Mouse (Mus musculus): Measurements from ENCODE around the gene Cpne5. TPM values are rescaled to one million over a fixed set of nuclear protein-coding genes. Genes with fewer than 3 reads are reported as not detected.
A peak's percentile ranks its signal among the peaks of the same experiment; 100 is the strongest.

Cpne5 gene
- total RNA-seq, 2 experiments from 2014 or later = not detected

- intact Hi-C loops (cut with DNase I) = no loop called here
- DNase-seq = no peak
These were observed 82.4 kb downstream of the Cpne5 start for GRCm38 (mm10) chr17:29155355-29156135.

- intact Hi-C loops (cut with DNase I) = no loop called here
- no peak for DNase-seq
These were observed 83.7 kb downstream of the Cpne5 start for GRCm38 (mm10) chr17:29154247-29154646.

GRCm38 (mm10) chr17:29152547-29152946 lies 85.4 kb downstream of the Cpne5 start:
- no peak for DNase-seq
- intact Hi-C loops (cut with DNase I) = no loop called here

- no peak for DNase-seq
- intact Hi-C loops (cut with DNase I) = no loop called here
These were observed 88.2 kb downstream of the Cpne5 start for GRCm38 (mm10) chr17:29149766-29150165.

GRCm38 (mm10) chr17:29147773-29148172 lies 90.2 kb downstream of the Cpne5 start:
- DNase-seq = no peak
- intact Hi-C loops (cut with DNase I) = no loop called here

- no peak for DNase-seq
- intact Hi-C loops (cut with DNase I) = no loop called here
These were observed 90.7 kb downstream of the Cpne5 start for GRCm38 (mm10) chr17:29147273-29147672.

GRCm38 (mm10) chr17:29145101-29145500 lies 92.9 kb downstream of the Cpne5 start:
- DNase-seq = no peak
- intact Hi-C loops (cut with DNase I) = no loop called here

GRCm38 (mm10) chr17:29143266-29143665 lies 94.7 kb downstream of the Cpne5 start:
- intact Hi-C loops (cut with DNase I) = loop anchor here (5.0 kb wide), 1 partner anchor 81 kb away; no protein-coding TSS in a partner anchor
- no peak for DNase-seq

GRCm38 (mm10) chr17:29141577-29141976 lies 96.4 kb downstream of the Cpne5 start:
- intact Hi-C loops (cut with DNase I) = loop anchor here (5.0 kb wide), 1 partner anchor 79 kb away; no protein-coding TSS in a partner anchor
- DNase-seq = no peak

- DNase-seq = no peak
- intact Hi-C loops (cut with DNase I) = no loop called here
These were observed 100.1 kb downstream of the Cpne5 start for GRCm38 (mm10) chr17:29137906-29138305.

GRCm38 (mm10) chr17:29136236-29136635 lies 101.7 kb downstream of the Cpne5 start:
- intact Hi-C loops (cut with DNase I) = no loop called here

GRCm38 (mm10) chr17:29135066-29135465 lies 102.9 kb downstream of the Cpne5 start:
- DNase-seq = no peak

More at GRCm38 (mm10) chr17:29136236-29136635, 101.7 kb downstream of the Cpne5 start:
- peak; percentile 84 to 87 for DNase-seq

GRCm38 (mm10) chr17:29129341-29129740 lies 108.6 kb downstream of the Cpne5 start:
- no peak for DNase-seq
- intact Hi-C loops (cut with DNase I) = no loop called here

More at GRCm38 (mm10) chr17:29135066-29135465, 102.9 kb downstream of the Cpne5 start:
- intact Hi-C loops (cut with DNase I) = no loop called here

GRCm38 (mm10) chr17:29126561-29126960 lies 111.4 kb downstream of the Cpne5 start:
- DNase-seq = no peak
- intact Hi-C loops (cut with DNase I) = no loop called here

GRCm38 (mm10) chr17:29123578-29124174 lies 114.3 kb downstream of the Cpne5 start:
- no peak for DNase-seq
- intact Hi-C loops (cut with DNase I) = no loop called here

GRCm38 (mm10) chr17:29122817-29123216 lies 115.2 kb downstream of the Cpne5 start:
- intact Hi-C loops (cut with DNase I) = no loop called here
- peak in 1 of 2 experiments; percentile 9 for DNase-seq

- DNase-seq = peak in 1 of 2 experiments; percentile 15
- intact Hi-C loops (cut with DNase I) = no loop called here
These were observed 117.3 kb downstream of the Cpne5 start for GRCm38 (mm10) chr17:29120666-29121065.

GRCm38 (mm10) chr17:29118057-29118456 lies 119.9 kb downstream of the Cpne5 start:
- intact Hi-C loops (cut with DNase I) = no loop called here
- DNase-seq = no peak

GRCm38 (mm10) chr17:29117006-29117648 lies 120.8 kb downstream of the Cpne5 start:
- intact Hi-C loops (cut with DNase I) = no loop called here
- DNase-seq = no peak

- DNase-seq = no peak
- intact Hi-C loops (cut with DNase I) = no loop called here
These were observed 121.9 kb downstream of the Cpne5 start for GRCm38 (mm10) chr17:29116023-29116422.
